Mouse (Mus musculus) forebrain, embryonic 15.5 days (tissue): Measurements from ENCODE around the gene Ehd2. TPM values are rescaled to one million over a fixed set of nuclear protein-coding genes. Genes with fewer than 3 reads are reported as not detected.

Experiments
- ATAC-seq: fragments of 200-750 bp; cut with Nextera tagmentation; replicated peaks from 2 replicates; pipeline ENCODE4 v1.8.0; 2017; ENCODE audit warnings: mild to moderate bottlenecking, moderate TSS enrichment, moderate library complexity
- H3K27ac ChIP-seq: fragments of 300-500 bp; sonication (generic); replicated peaks from 2 replicates; pipeline ENCODE4 v1.5.1; 2015; ENCODE audit warnings: mild to moderate bottlenecking, inconsistent platforms
- H3K27me3 ChIP-seq: fragments of 300-500 bp; sonication (generic); 2 replicates; pipeline ENCODE4 v1.6.1; 2015; ENCODE audit warnings: inconsistent platforms
- H3K36me3 ChIP-seq: fragments of 300-500 bp; sonication (generic); 2 replicates; pipeline ENCODE4 v1.6.1; 2015; ENCODE audit warnings: mild to moderate bottlenecking, inconsistent platforms
- H3K4me1 ChIP-seq: fragments of 300-500 bp; sonication (generic); 2 replicates; pipeline ENCODE4 v1.6.1; 2015; ENCODE audit warnings: inconsistent platforms
- H3K4me2 ChIP-seq: fragments of 300-500 bp; sonication (generic); replicated peaks from 2 replicates; pipeline ENCODE4 v1.6.1; 2015; ENCODE audit warnings: mild to moderate bottlenecking, inconsistent platforms
- H3K4me3 ChIP-seq: fragments of 300-500 bp; sonication (generic); 2 replicates; pipeline ENCODE4 v1.5.1; 2015; ENCODE audit warnings: mild to moderate bottlenecking, inconsistent platforms
- H3K9ac ChIP-seq: fragments of 300-500 bp; sonication (generic); replicated peaks from 2 replicates; pipeline ENCODE4 v1.6.1; 2015; ENCODE audit warnings: mild to moderate bottlenecking, inconsistent platforms
- H3K9me3 ChIP-seq: fragments of 300-500 bp; sonication (generic); 2 replicates; pipeline ENCODE4 v1.6.1; 2016; ENCODE audit warnings: inconsistent platforms
- WGBS: fragments of 180-500 bp; shearing (Covaris S2); methylation state at CpG from one replicate; pipeline ENCODE4 v1.1.7; 2015; ENCODE audit warnings: mixed read lengths; 5-methylcytosine and 5-hydroxymethylcytosine counted together
- polyA plus RNA-seq: library from polyadenylated mRNA; unstranded; fragments of >200 nt; fragmentation: Nextera tagmentation; extraction: Ambion mirVana; gene quantifications from 2 replicates; pipeline ENCODE4 v1.2.1, GENCODE M21; 2015

Ehd2 gene
- polyA plus RNA-seq, 1 experiment from 2014 or later: 3.7 TPM

GRCm38 (mm10) chr7:15972247-15972646, 4.9 kb upstream of the Ehd2 start:
- no peak overlapping the region for H3K4me2 ChIP-seq
- no peaks in the 10 kb centered on the region for H3K9me3 ChIP-seq
- peaks cover 4% of the 10 kb centered on the region; the same call in 1 of the 2 replicates for H3K4me1 ChIP-seq
- no peak for ATAC-seq
- H3K27ac ChIP-seq: no peak overlapping the region
- no peaks in the 10 kb centered on the region for H3K27me3 ChIP-seq
- 51% methylated on average over 25 of the region's 25 CpGs for WGBS
- no peak overlapping the region for H3K4me3 ChIP-seq
- H3K36me3 ChIP-seq: peaks cover 56% of the 10 kb centered on the region
- H3K9ac ChIP-seq: no peak overlapping the region

DNA sequence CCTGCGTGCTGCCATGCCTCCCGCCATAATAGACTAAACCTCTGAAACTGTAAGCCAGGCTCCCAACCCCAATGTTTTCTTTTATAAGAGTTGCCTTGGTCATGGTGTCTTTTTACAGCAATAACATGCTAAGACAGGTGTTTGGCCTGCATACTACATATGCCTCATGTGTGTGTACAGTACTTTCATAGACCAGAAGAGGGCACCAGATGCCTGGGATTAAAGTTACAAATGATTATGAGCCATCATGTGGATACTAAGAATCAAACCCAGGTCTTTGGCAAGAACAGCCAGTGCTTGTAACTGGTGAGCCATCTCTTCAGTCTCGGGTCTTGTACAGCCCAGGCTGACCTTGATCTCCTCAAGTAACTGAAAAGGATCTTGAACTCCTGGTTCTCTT, 2.3 kb upstream of the Ehd2 start:
- H3K36me3 ChIP-seq: peaks cover 36% of the 10 kb centered on the region
- peaks cover 4% of the 10 kb centered on the region; the same call in 1 of the 2 replicates for H3K4me1 ChIP-seq
- H3K9ac ChIP-seq: no peak overlapping the region
- H3K27me3 ChIP-seq: no peaks in the 10 kb centered on the region
- H3K27ac ChIP-seq: no peak overlapping the region
- H3K4me3 ChIP-seq: no peak overlapping the region
- WGBS: 87% methylated on average over 3 of the region's 3 CpGs
- H3K4me2 ChIP-seq: no peak overlapping the region
- no peaks in the 10 kb centered on the region for H3K9me3 ChIP-seq
- ATAC-seq: no peak

DNA sequence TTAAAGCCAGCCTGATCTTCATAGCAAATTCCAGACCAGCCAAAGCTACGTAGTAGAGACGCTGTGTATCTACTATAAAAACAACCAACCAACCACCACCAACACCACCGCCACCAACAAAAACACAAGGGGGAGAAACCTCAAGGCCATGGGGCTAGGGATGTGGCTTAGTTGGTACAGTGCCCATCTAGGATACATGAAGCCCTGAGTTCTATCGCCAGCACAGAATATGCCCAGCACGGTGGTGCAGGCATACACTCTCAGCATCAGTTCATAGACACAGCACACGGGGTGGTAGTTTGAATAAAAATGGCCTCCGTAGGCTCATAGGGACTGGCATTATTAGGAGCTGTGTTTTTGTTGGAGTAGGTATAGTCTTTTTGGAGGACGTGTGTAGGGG, 955 bp upstream of the Ehd2 start:
- Histone ChIP-seq H3K27ac (no peak overlapping the region), H3K9me3 (no peaks in the 10 kb centered on the region), H3K36me3 (peaks cover 26% of the 10 kb centered on the region), H3K27me3 (no peaks in the 10 kb centered on the region), H3K4me2 (no peak overlapping the region), H3K4me1 (peaks cover 4% of the 10 kb centered on the region; the same call in 1 of the 2 replicates), H3K9ac (no peak overlapping the region), H3K4me3 (no peak overlapping the region)
- 89% methylated on average over 8 of the region's 8 CpGs for WGBS
- no peak for ATAC-seq

DNA sequence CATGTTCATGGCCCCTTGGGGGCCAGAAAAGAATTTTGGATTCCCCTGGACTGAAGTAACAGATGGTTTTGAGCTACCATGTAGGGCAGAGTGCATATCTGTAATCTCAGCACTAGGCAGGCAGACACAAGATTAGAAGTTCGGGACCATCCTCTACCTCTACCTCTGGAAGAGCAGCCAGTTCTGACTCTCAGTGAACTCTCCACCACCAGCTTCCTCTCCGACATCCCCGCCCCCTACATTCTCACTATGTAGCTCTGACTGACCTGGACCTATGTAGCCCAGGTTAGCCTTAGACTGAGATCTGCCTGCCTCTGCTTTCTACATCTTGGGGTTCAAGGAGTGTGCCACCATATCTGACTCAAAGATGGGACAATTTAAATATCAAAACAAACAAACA, 878 bp downstream of the Ehd2 start:
- Histone ChIP-seq H3K9ac (no peak overlapping the region), H3K4me1 (peaks cover 16% of the 10 kb centered on the region), H3K4me3 (no peak overlapping the region), H3K4me2 (no peak overlapping the region), H3K27ac (no peak overlapping the region), H3K9me3 (no peaks in the 10 kb centered on the region), H3K36me3 (peaks cover 11% of the 10 kb centered on the region), H3K27me3 (no peaks in the 10 kb centered on the region)
- WGBS: 83% methylated on average over 3 of the region's 3 CpGs
- no peak for ATAC-seq

- no peak for ATAC-seq
- peaks cover 19% of the 10 kb centered on the region for H3K4me1 ChIP-seq
- no peaks in the 10 kb centered on the region for H3K9me3 ChIP-seq
- no peak overlapping the region for H3K4me2 ChIP-seq
- H3K9ac ChIP-seq: no peak overlapping the region
- no peak overlapping the region for H3K27ac ChIP-seq
- H3K36me3 ChIP-seq: no peaks in the 10 kb centered on the region
- no peak overlapping the region for H3K4me3 ChIP-seq
- no peaks in the 10 kb centered on the region for H3K27me3 ChIP-seq
- WGBS: 90% methylated on average over 32 of the region's 32 CpGs
Observed at GRCm38 (mm10) chr7:15963798-15964652, 3.3 kb downstream of the Ehd2 start.

DNA sequence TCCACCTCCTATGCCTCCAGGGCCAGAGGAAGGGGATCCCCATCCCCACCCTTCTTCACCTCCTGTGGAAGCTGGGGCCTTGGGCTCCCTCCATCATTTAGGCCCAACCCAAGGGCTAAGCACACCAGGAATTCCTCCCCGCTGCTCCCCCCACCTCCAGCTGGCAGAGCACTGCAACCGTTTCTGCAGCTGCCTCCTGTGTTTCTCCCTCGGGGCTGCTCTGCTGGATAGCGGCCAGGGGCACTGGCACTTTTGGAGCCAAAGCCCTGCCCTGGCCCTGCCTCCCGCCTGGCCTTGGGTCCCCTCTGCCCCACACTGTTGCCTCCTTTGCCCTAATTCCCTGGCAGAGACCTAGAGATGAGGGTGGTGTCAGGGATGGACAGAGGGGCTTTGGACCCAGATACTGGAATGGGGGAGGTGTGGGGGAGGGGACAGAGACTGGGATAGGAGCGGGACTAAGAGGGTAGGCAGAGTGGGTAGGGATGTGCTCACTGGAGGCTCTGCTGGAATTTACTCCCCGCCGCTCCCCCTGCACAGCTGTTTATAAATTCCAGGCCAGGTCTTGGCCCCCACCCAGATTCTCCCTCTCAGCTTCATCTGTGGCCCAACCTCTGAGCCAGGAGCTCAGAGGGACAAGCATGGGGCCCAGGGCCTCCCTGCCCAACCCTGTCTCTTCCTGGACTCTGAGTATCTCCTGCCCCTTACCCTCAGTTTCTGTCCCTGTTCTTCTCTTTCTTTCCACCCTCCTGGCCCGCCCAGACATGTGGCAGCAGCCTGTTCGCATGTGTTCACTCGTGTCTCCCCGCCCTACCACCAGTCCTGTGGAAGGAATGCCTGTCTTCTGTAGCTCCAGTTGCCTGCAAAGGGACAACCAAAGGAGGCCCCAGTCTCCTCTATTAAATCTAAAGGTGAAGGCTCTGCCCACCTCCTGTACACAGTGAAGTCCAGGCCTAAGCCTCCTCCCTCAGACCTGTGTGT, 4.8 kb downstream of the Ehd2 start:
- ATAC-seq: peak; percentile 55
- WGBS: 36% methylated on average over 12 of the region's 12 CpGs
- H3K4me2 ChIP-seq: no peak overlapping the region
- no peaks in the 10 kb centered on the region for H3K9me3 ChIP-seq
- H3K36me3 ChIP-seq: no peaks in the 10 kb centered on the region
- no peak overlapping the region for H3K9ac ChIP-seq
- peak overlapping the region; percentile 19; the same call in 1 of the 2 replicates for H3K27ac ChIP-seq
- H3K27me3 ChIP-seq: no peaks in the 10 kb centered on the region
- peaks cover 18% of the 10 kb centered on the region for H3K4me1 ChIP-seq
- no peak overlapping the region for H3K4me3 ChIP-seq

- H3K36me3 ChIP-seq: no peaks in the 10 kb centered on the region
- H3K9ac ChIP-seq: no peak overlapping the region
- H3K4me2 ChIP-seq: no peak overlapping the region
- peaks cover 15% of the 10 kb centered on the region for H3K4me1 ChIP-seq
- no peak overlapping the region for H3K4me3 ChIP-seq
- 88% methylated on average over 7 of the region's 7 CpGs for WGBS
- ATAC-seq: no peak
- no peaks in the 10 kb centered on the region for H3K9me3 ChIP-seq
- no peak overlapping the region for H3K27ac ChIP-seq
- no peaks in the 10 kb centered on the region for H3K27me3 ChIP-seq
Observed at GRCm38 (mm10) chr7:15961798-15962197, 5.6 kb downstream of the Ehd2 start.

- Histone ChIP-seq H3K9me3 (no peaks in the 10 kb centered on the region), H3K27ac (no peak overlapping the region), H3K4me3 (no peak overlapping the region), H3K4me2 (no peak overlapping the region), H3K27me3 (no peaks in the 10 kb centered on the region), H3K4me1 (peaks cover 15% of the 10 kb centered on the region), H3K9ac (no peak overlapping the region), H3K36me3 (no peaks in the 10 kb centered on the region)
- WGBS: 61% methylated on average over 4 of the region's 4 CpGs
- ATAC-seq: no peak
Observed at GRCm38 (mm10) chr7:15961239-15961638, 6.1 kb downstream of the Ehd2 start.

GRCm38 (mm10) chr7:15960691-15961090, 6.7 kb downstream of the Ehd2 start:
- Histone ChIP-seq H3K27ac (no peak overlapping the region), H3K4me1 (peaks cover 15% of the 10 kb centered on the region), H3K9ac (no peak overlapping the region), H3K4me3 (no peak overlapping the region), H3K9me3 (no peaks in the 10 kb centered on the region), H3K4me2 (no peak overlapping the region), H3K27me3 (no peaks in the 10 kb centered on the region), H3K36me3 (no peaks in the 10 kb centered on the region)
- WGBS: 42% methylated on average over 4 of the region's 4 CpGs
- ATAC-seq: no peak

GRCm38 (mm10) chr7:15956143-15956542, 11.2 kb downstream of the Ehd2 start:
- no peak overlapping the region for H3K4me3 ChIP-seq

DNA sequence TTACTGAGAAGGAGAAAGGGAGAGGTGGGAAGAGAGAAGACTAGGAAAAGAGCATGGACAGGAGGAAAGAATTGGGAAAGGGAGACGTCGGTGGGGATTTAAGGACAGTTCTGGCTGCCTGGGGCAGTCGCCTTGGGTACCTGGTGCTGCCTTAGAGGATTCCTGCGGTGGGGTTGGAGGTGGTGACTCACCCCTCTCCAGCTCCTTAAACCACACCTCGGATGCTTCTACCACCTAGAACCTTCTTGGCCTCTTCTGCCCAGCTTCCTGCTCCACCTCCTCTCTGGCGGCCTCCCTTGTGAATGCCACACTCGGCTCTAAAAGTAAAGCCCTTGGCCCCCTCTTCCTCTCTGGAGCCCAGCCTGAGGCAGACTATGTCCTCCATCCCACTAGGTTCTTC, 11.9 kb downstream of the Ehd2 start:
- Histone ChIP-seq H3K36me3 (no peaks in the 10 kb centered on the region), H3K9me3 (no peaks in the 10 kb centered on the region), H3K4me3 (no peak overlapping the region), H3K4me2 (no peak overlapping the region; the same call in 1 of the 2 replicates), H3K4me1 (no peaks in the 10 kb centered on the region), H3K27ac (no peak overlapping the region), H3K9ac (no peak overlapping the region), H3K27me3 (no peaks in the 10 kb centered on the region)
- no peak for ATAC-seq
- WGBS: 24% methylated on average over 7 of the region's 7 CpGs

More at GRCm38 (mm10) chr7:15956143-15956542, 11.2 kb downstream of the Ehd2 start:
- Histone ChIP-seq H3K27me3 (no peaks in the 10 kb centered on the region), H3K4me1 (no peaks in the 10 kb centered on the region), H3K9me3 (no peaks in the 10 kb centered on the region), H3K9ac (no peak overlapping the region), H3K4me2 (no peak overlapping the region), H3K36me3 (no peaks in the 10 kb centered on the region), H3K27ac (no peak overlapping the region)
- no peak for ATAC-seq
- WGBS: 81% methylated on average over 5 of the region's 5 CpGs

- H3K4me1 ChIP-seq: no peaks in the 10 kb centered on the region
- H3K27ac ChIP-seq: no peak overlapping the region
- H3K4me2 ChIP-seq: no peak overlapping the region; the same call in 1 of the 2 replicates
- H3K27me3 ChIP-seq: no peaks in the 10 kb centered on the region
- 0 out of 2 replicates have a peak, but pooled peaks have one; percentile 19 for ATAC-seq
- H3K9me3 ChIP-seq: no peaks in the 10 kb centered on the region
- no peak overlapping the region for H3K9ac ChIP-seq
- H3K36me3 ChIP-seq: no peaks in the 10 kb centered on the region
- 8% methylated on average over 21 of the region's 21 CpGs for WGBS
- H3K4me3 ChIP-seq: no peak overlapping the region
Observed at GRCm38 (mm10) chr7:15954978-15955443, 12.4 kb downstream of the Ehd2 start.
